7 mouse cellular contexts compared by ENCODE assay signal in genomic region chr1:82294102-82294501, GRCm38 (mm10). TPM values are rescaled to one million over a fixed set of nuclear protein-coding genes. Genes with fewer than 3 reads are reported as not detected.
DNase-seq lines count a peak whose midpoint lies in the region; ATAC-seq lines count a peak whose summit lies in the region.

No protein-coding gene starts in this region.

- peak; percentile 51 for DNase-seq in kidney, postnatal 10 days
- no peak for DNase-seq in kidney, adult 18-20 months
- DNase-seq in 416B (ENCODE audit: low read depth) = peak; percentile 58
- DNase-seq in embryo, embryonic 10 days (ENCODE audit: low spot score) = peak; percentile 87
- DNase-seq in retina, embryonic 14.5 days (ENCODE audit: low spot score) = peak; percentile 85
- no peak for DNase-seq in c-Kit-positive CD71-positive TER-119-positive erythroid progenitor cells, embryonic 14.5 days (ENCODE audit: low spot score)

- ATAC-seq in CD4-positive, CD25-positive, alpha-beta regulatory T cell, adult 4 months = peak; percentile 65

RNA-seq across cellular contexts. Expression of gene Irs1, which starts 2.9 kb away (rescaled TPM):
- polyA plus RNA-seq in CD4-positive, CD25-positive, alpha-beta regulatory T cell, adult 4 months (2017; shearing (Covaris generic)) = not detected

RNA-seq across cellular contexts. Expression of gene Rhbdd1, which starts 22.1 kb away (rescaled TPM):
- 10 to 100 TPM; 15.5 to 29.8 TPM for polyA plus RNA-seq in CD4-positive, CD25-positive, alpha-beta regulatory T cell, adult 4 months (2017; shearing (Covaris generic))

Comparison
In these comparisons a context has a peak if more than half of its experiments do, and no peak if none do; other contexts are left out.
1. DNase-seq: peak in kidney, postnatal 10 days (single experiment), 416B (single experiment), embryo, embryonic 10 days (single experiment) and retina, embryonic 14.5 days (single experiment); none in kidney, adult 18-20 months (single experiment) and c-Kit-positive CD71-positive TER-119-positive erythroid progenitor cells, embryonic 14.5 days (single experiment).